Mouse (Mus musculus): ENCODE measurements around the gene Zfp536. TPM values are rescaled to one million over a fixed set of nuclear protein-coding genes. Genes with fewer than 3 reads are reported as not detected.

Gene Zfp536
- total RNA-seq, 2 experiments from 2014 or later, result 0.13 to 0.33 TPM

DNA sequence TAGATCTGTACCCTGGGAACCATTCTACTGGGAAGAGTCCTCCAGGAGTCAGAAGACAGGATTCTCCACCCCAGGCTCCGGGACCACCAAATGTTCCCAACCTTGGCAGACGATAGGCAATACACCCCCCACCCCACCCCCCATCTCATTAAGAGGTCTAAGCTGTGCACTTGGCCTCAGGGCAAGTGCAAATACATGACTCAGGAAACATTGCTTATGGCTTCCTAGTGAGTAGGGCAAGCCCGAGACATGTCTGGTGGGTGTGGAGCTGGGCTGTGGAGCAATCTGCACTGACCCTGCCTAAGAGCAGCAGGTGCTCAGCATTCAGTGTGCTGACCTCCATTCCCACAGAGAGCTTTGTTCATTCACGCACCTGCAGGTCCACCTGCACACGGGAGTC is 78.4 kb downstream of the Zfp536 start:
- ATAC-seq (ENCODE audit: poor library complexity, severe bottlenecking), result no peak

DNA sequence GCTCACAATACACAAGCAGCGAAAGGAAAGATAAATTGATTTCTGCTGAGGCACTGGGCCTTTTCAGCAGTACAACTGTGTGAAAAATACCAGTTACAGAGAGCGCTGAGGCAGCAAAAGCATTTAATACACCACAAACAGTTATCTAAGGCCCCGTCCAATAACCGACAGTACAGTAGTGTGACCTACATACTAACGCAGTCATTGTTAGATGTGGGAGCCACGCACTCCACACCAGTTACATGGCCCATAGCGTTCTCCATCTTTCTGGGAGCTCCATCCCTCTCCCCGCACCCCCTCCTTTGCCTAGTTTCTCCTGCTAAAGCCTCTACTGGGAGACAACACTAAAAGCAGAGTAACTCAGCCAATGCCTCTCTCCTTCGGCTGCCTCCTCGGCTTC is 82.8 kb downstream of the Zfp536 start:
- ATAC-seq (ENCODE audit: poor library complexity, severe bottlenecking), result no peak

DNA sequence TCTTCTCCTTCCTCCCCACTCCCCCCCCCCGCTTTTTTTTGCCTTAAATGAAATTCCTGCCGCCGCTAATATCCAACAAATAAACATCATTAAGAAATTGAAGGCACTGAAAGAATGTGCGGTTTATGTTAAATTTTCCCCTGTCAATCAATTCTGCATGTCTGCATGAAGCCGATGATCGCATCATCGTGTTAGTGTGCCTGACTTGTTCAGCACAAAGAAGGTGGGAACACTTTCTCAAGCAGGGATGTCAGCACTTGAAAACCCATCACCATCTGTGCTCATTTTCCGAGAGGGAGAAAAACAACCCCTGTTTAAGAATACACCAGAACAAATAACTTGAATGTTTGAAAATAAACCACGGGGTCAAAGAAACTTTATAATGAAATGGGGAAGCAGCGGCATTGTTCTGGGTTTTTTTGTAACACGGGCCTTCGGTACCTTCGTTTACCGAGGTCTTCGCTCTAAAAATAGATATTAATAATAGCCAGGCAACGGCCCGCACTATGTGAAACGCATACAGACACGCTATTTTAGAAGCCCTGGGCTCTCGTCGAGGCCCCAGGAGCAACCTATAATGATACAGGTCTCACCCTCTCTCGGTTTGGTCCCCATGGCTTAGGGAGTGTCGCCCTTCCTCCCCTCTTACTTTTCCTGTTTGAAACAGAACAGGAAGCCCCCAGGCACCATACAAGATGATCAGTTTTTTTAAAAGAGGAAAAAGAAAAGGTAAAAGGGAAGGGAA is 83.7 kb downstream of the Zfp536 start:
- no peak for ATAC-seq (ENCODE audit: poor library complexity, severe bottlenecking)

DNA sequence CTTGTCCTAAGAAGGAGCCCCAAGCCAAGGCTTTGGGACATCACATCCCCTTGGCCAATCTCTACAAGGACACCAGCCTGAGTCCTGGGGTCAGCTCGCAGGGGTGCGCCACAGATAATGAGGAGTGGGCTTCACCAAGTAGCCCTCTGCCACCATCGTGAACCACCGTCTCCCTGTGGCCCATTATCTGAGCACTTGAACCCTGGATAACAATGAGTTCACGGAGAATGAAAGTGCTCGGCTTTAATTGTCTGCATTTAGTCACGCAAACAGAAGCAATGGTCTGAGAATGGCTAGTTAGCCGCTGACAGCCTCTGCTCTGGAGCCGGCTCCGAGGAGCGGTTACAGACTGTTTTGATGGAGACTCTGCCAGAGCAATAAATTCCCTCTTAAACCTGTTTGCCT is 84.3 kb downstream of the Zfp536 start:
- ATAC-seq (ENCODE audit: poor library complexity, severe bottlenecking), result no peak

DNA sequence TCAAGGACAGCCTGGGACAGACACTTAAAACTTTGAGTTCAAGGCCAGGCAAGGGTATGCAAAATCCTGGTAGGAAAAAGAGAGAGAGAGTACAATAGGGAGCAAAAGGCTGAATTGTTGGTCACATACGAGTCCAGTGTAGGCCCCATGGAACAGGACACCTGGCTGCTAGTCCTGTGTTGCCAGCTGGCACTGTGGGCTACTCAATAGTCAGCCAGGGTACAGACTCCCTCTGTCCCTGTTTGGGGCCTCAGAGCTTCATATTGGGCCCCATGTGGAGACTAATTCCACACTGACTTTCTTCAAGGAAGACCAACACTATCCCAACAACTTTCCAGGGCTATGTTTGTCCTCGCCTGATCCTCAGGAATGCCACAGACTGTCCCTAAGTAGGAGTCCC is 87.1 kb downstream of the Zfp536 start:
- ATAC-seq (ENCODE audit: poor library complexity, severe bottlenecking), result no peak

DNA sequence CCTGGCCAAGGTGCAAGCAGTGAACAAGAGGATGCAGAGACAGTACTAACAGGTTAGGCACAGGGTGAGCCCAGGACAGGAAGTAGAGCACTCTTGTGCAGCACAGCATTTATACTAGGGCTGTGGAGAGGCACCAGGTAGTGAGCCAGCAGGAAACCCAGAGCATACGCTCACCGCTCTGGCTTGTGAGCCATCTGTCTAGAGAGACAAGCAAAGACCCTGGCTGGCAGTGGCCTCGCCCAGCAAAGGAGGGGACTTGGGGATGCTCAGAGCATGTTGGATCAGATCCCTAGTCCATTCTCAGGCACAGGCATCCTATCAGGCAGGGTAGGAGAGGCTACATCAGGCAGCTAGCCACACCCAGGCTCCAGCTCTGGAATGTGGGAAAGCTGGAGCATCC is 88.2 kb downstream of the Zfp536 start:
- no peak for ATAC-seq (ENCODE audit: poor library complexity, severe bottlenecking)

DNA sequence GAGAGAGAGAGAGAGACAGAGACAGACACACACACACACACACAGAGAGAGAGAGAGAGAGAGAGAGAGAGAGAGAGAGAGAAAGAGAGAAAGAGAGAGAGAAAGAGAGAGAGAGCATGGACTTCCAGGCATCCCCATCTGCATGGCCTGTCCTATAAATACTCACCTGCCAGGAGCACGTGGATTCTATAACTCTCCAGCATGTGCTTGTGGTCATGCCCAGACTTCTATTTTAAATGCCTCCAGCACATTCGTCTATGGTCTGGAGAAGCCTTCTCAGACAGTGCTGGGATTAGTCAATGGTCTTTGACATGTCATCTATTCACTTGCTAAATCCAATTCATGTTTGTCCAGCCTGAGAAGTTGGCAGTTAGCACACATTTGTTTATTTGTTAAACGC is 92.1 kb downstream of the Zfp536 start:
- no peak for ATAC-seq (ENCODE audit: poor library complexity, severe bottlenecking)

DNA sequence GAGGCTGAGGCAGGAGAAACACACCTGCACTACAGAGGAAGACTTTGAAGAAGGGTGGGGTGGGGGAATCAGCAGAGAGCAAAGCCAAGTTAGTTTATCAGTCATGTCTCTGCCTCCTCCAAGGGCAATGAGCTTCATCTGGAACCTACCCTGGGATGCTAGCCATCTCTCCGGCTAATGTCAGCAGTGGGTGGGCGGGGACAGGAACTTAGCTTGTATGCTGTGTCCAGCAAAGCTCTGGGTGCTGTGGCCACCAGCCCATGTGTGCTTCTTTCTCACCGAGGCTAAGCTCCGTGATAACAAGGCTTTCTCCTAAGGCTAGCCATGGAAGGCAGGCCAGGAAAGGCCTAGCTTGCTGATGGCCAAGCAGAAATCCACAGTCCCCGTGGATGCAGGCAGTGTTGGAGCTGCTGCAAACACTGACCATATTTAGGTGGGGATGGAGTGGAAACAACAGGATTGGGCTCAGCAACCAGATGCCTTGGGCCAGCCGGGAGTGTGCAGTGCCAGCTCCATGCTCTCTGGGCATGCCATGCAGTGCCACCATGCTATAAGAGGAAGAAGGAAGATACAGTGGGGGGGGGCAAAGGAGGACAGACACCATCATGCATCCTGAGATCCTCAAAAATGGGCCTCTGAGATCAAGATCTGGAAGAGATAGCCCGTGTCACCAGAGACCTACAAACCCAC is 109.6 kb downstream of the Zfp536 start:
- no peak for ATAC-seq (ENCODE audit: poor library complexity, severe bottlenecking)

DNA sequence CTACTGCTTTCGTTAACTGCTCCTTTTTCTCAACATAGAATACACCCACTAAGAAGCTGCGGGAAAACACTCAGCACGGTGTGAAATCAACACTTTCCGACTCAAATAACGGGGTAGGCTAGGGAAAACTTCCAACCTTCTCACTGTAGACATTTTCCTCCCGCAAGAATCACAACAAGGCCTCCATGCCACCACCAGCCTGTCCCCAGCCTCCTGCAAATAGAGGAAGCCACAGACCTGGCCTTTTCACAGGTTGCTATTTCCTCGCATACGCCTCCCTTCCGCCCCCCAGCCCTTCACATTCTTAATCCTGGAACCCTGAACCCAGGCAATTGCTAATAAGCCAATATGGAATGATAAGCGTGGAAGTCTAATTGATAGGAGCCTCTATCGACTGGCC is 124.8 kb downstream of the Zfp536 start:
- no peak for ATAC-seq (ENCODE audit: poor library complexity, severe bottlenecking)

DNA sequence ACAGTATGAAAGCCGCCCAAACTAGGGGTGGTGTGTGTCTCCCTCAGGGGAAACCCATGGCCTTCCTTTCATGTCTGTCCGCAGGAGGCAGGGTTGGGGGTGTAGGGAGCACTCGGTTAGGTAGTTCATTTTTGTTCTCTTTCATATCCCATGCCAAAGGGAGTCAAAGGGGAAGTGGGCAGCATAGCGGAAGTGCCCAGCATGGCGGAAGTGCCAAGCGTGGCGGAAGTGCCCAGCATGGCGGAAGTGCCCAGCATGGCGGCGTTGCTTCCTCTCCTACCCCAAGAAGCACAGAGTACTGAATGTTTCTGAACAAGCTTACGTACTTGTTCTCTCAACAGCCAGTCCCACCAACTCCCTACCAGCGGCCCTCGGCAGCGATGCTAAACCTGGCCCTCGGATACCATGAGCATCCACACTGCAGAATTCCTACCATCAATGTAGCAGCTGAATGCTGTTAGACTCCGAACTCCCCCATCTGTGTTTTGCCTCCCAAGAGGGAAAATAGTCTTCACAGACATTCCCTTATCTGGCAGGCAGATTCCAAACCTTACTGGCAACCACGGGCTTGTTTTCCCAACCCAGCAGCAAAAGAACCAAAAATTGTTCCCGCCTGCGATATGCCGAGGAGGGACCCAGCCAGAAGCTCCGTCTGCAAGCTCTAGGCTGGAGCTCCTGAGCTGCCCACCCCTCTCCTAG is 125.4 kb downstream of the Zfp536 start:
- no peak for ATAC-seq (ENCODE audit: poor library complexity, severe bottlenecking)

DNA sequence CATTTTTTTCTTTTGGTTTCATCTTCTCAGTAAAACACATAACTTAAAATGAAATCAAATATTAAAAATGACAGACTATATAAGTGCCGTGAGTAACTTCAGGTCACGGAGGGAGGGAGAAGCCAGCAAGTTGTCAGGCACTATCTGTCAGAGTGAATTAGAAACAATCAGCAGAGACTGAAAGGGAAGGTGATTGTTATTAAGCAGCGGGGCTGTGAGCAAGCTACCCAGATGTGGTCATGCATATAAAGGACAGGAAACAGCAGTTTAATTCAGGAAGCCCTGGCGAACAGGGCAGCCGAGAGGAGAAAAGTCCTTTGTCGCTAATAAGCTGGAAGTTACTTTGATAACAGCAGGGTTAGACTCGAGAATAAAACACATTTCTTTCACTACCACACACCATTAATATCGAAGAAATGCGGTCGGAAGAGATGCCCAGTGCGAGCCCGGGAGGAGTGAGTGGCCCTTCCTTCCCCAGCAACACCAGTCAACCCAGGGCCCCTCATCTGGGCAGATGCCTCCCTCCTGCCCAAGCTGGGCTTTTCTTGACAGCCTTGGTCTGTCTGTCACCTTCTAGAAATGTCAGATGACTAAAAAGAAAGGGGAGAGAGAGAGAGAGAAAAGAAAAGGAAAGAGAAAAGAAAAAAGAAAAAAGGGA is 133.6 kb downstream of the Zfp536 start:
- no peak for ATAC-seq (ENCODE audit: poor library complexity, severe bottlenecking)

DNA sequence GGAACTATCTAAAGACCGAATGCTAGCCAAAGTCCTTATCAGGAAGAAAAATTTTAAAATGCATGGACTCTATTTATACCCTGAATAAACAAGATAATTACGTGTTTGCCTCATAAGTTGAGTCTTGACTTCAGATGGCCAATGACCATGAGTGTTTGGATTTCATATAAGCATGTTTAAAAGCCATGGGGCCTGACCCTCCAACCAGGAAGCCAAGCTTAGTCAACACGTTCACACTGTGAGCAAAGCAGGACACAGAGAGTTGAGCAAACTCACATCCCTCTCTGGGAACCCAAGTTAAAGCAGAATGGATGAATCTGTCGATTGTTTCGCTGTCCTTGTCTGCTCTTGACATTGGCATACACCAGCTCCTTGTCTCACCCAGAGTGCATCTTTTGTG is 138.6 kb downstream of the Zfp536 start:
- no peak for ATAC-seq (ENCODE audit: poor library complexity, severe bottlenecking)

DNA sequence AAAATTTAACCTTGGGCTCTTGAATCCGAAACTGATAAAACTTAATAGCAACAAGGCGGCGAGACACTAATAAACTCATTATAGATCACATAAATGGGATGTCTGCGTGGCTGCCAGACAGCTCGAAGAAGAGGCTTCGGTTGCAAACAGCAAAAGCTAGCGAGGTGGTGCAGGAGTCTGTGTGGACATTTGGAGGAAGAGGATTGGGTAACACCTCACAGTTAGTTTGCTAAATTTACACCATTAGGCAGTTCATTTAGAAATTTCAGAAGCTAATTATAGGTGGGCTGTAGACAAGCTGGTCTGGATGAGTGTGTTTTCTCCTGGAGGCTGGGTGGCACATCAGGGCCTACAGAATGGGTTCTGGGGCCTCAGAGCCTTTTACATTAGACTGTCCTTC is 143.0 kb downstream of the Zfp536 start:
- ATAC-seq (ENCODE audit: poor library complexity, severe bottlenecking), result no peak

DNA sequence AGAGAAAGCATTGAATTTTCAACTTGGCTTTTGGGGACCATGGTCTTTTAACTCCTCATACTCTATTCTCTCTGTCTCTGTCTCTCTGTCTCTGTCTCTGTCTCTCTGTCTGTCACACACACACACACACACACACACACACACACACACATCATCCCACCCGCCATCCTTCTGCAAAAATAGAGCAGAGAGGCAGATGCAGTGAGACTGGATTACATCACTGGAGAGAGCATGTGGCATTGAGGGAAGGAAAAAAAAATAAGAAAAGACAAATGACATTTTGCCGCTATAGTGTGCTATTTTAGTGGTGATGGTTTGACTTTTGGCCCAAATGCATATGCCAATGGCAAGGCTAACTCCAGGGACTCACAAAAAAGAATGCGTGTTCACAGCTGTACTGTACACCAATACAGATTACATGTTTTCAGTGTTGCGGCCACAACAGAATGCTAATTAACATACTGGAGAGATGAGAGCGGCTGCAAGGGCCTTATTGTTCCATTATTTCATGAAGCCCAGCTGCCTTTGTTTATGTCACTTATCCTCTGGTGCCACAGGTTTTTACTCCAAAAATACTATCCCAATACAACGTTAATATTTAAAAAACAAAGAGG is 145.4 kb downstream of the Zfp536 start:
- ATAC-seq (ENCODE audit: poor library complexity, severe bottlenecking), result no peak

DNA sequence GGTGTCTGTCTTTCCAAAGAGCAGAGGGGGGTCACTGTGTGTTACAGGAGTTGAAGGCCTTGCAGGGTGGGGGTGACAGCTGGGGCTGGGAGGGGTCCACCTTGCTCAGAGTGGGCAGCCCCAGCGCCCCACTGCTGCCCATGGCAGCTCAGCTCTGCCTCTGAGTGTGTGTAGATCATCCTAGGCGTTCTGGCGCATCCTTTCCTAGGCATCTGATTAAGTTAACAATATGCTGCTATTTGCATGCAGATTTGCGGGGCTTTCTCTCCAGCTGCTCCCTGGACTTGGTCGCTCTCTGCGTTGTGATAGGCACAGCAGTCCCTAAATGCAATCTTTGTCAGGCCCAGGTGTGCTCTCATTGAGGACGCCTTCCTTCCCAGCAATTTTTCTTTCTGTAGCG is 147.7 kb downstream of the Zfp536 start:
- no peak for ATAC-seq (ENCODE audit: poor library complexity, severe bottlenecking)

DNA sequence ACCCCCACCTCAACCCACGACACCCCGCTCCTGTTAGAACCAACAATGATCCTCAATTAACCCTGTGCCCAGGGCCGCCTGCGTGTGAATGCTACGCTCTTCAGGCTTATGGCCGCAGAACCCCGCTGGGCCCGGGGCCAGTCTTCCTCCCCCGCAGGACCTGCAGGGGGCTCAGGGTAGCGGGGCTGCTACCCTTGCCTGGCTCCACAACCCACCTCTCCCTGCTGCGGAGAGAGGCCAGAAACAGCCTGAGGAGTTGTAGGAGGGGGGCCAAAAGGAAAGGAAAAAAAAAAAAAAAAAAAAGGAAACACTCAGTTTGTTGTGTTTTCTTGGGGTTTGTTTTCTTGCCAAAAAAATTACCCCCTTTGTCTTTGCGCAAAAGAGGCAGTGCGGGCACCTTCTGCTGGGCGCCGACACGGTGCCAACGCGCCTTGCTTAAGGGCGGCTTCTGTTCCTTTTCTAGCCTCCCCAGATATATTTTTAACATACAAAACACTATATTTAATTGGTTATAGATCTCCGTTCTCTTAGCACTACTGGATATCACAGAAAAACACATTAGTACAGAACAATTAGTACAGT is 148.6 kb downstream of the Zfp536 start:
- ATAC-seq (ENCODE audit: poor library complexity, severe bottlenecking), result peak; percentile 27

DNA sequence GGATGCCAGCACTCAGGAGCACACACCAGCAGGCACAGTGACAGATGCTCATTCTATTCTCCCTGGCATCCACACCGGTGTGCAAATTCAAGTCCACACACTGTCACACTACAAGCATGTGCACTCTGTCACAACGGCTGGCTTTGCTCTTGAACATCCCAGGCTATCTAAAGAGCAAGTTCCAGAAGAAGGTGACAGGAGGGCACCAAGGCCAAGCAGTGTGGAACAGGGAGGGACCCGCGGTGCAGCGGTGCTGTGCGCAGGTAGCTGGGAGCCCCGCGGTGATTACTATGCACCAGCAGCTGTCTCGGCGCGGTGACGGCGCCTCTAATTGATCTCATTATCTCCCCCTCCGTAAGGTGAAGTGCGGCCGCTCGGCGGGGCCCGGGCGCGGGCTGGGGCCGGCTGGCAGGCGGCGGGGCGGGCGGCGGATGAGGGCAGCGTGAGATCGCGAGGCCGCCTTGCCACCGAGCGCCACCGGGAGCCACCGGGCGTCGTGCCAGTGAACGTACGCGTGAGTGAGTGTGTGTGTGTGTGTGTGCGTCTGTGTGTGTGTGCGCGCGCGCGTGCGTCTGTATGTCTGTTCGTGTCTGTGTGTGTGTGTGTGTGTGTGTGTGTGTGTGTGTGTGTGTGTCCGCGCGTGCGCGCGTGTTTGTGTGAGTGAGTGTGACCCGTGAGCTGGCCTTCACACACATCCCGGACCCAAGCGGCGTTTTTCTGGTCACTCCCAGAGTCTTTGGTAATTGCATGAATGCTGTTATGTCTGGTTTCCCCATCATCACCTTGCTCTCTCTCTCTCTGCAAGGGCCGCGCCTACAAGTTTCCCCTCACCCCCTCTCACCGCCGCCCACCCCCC is 149.3 kb downstream of the Zfp536 start:
- ATAC-seq (ENCODE audit: poor library complexity, severe bottlenecking), result peak; percentile 67

DNA sequence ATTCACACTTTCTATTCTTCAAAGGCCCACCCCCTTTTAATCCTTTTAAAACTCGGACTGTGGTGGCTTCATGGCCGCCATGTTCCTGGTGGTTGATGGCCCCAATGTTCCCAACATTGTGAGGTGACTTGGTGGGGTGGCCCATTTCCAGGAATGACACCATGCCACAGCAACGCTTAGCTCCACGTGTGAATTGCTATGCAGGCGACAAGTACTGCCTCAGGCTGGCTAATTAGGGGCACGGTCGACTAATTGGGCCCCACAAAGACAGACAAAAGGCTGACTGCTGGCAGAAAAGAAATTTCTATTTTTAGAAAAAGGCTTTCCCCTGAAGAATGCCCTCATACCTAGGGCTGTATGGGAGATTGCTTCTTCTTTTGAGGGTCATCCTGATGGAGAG is 154.2 kb downstream of the Zfp536 start:
- ATAC-seq (ENCODE audit: poor library complexity, severe bottlenecking), result no peak

DNA sequence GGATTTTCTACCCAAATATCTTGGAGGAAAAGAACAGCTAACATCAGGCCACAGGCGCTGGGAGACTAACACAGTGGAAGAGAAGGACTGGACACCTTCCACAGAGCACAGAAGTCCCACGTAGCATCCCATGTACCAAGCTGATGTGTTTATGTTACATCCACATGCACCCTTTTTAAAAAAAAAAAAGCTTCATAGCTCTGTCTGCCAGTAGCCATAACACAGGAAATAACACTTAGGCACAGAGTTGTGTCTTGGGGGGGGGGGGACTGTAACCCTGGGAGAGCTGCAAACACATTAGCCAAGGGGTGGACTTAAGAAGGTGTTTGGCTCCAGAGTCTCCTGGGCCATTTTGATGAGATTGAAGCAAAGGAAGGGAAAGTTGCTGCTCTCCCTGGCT is 155.6 kb downstream of the Zfp536 start:
- 0 out of 2 replicates have a peak, but pooled peaks have one; percentile 18 for ATAC-seq (ENCODE audit: poor library complexity, severe bottlenecking)

DNA sequence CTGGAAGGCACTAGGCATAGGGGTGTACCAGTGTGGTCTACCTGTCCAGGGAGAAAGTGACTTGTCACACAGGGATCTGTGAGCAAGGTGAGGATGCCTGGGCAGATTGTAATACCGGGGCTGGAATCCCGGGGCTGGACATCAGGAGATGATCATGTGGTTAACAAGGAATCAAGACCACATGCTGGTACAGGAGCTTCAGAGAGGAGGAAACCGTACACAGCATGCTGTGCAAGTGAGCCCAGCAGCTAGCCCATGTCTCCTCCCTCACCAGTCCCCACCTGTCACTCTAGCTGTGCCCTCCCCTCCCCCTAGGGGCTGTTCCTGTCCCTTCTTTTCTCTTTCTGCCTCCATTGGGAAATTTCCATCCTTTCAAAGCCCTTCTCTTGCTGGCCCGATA is 157.5 kb downstream of the Zfp536 start:
- ATAC-seq (ENCODE audit: poor library complexity, severe bottlenecking), result no peak

All from megakaryocyte, adult 5-6 weeks (primary cell).